Mouse (Mus musculus) stomach, embryonic 14.5 days (tissue): ENCODE data around the gene Ralgapb. TPM values are rescaled to one million over a fixed set of nuclear protein-coding genes. Genes with fewer than 3 reads are reported as not detected.

ENCODE experiments used
- ATAC-seq: fragments of 200-750 bp; cut with Nextera tagmentation; 2 replicates; pipeline ENCODE4 v1.8.0; 2017; ENCODE audit warnings: low read depth, moderate TSS enrichment; ENCODE audit not compliant: insufficient number of reproducible peaks, insufficient read depth, low FRiP score
- H3K27ac ChIP-seq: fragments of 300-500 bp; sonication (generic); 2 replicates; pipeline ENCODE4 v1.5.1; 2014; ENCODE audit warnings: mild to moderate bottlenecking, low read length, moderate library complexity, mixed read lengths
- H3K27me3 ChIP-seq: fragments of 300-500 bp; sonication (generic); 2 replicates; pipeline ENCODE4 v1.6.1; 2014; ENCODE audit warnings: low read length, control low read depth, mixed read lengths; ENCODE audit not compliant: control insufficient read depth, insufficient read depth
- H3K36me3 ChIP-seq: fragments of 300-500 bp; sonication (generic); 2 replicates; pipeline ENCODE4 v1.6.1; 2014; ENCODE audit warnings: mild to moderate bottlenecking, control low read depth, low read length, moderate library complexity, mixed read lengths; ENCODE audit not compliant: control insufficient read depth, insufficient read depth
- H3K4me1 ChIP-seq: fragments of 300-500 bp; sonication (generic); 2 replicates; pipeline ENCODE4 v1.6.1; 2014; ENCODE audit warnings: low read length, control low read depth, mixed read lengths; ENCODE audit not compliant: control insufficient read depth, insufficient read depth
- H3K4me2 ChIP-seq: fragments of 300-500 bp; sonication (generic); replicated peaks from 2 replicates; pipeline ENCODE4 v1.6.1; 2014; ENCODE audit warnings: low read depth, low read length, control low read depth
- H3K4me3 ChIP-seq: fragments of 300-500 bp; sonication (generic); 2 replicates; pipeline ENCODE4 v1.5.1; 2014; ENCODE audit warnings: low read depth, low read length, control low read depth
- H3K9ac ChIP-seq: fragments of 300-500 bp; sonication (generic); replicated peaks from 2 replicates; pipeline ENCODE4 v1.6.1; 2014; ENCODE audit warnings: low read depth, mild to moderate bottlenecking, control low read depth, low read length, moderate library complexity, mixed read lengths
- H3K9me3 ChIP-seq: fragments of 300-500 bp; sonication (generic); 2 replicates; pipeline ENCODE4 v1.6.1; 2016; ENCODE audit warnings: low read depth, low read length, control low read depth; ENCODE audit not compliant: control insufficient read depth
- WGBS: fragments of 180-500 bp; shearing (Covaris S2); extraction: QIAGEN DNeasy Blood & Tissue Kit; methylation state at CpG from one replicate; pipeline ENCODE4 v1.1.7; 2014; 5-methylcytosine and 5-hydroxymethylcytosine counted together
- polyA plus RNA-seq: library from polyadenylated mRNA; unstranded; fragments of >200 nt; fragmentation: Nextera tagmentation; extraction: Ambion mirVana; gene quantifications from 2 replicates; pipeline ENCODE4 v1.2.1, GENCODE M21; 2014

The Ralgapb gene
- polyA plus RNA-seq, 1 experiment from 2014 or later: 26.8 TPM

DNA sequence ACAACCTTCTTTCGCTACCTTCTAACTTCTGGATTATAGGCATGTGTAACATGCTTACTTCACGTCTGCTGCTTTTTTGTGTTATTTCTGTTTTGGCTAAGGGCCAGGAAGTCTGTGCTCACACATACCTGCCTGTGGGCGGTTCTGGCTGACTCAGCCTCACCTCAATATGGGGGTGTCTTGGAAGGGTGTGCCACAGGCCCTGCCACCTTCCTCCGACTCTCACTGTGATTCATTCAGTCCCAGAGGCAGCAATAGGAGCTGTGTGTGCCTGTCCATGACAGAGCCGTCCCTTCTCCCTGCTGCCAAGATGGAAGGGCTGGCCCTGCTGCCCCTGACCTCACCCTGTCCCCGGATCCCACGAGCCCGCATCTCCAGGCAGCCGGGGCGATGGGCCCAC is 102.9 kb downstream of the Ralgapb start, which contains the start of gene Arhgap40:
Gene Arhgap40, plus strand, starts transcription at position 269 of the 400 bp plus-strand sequence.
- no peaks in the 10 kb centered on the region for H3K9me3 ChIP-seq
- ATAC-seq: no peak
- 76% methylated on average over 10 of the region's 10 CpGs for WGBS

DNA sequence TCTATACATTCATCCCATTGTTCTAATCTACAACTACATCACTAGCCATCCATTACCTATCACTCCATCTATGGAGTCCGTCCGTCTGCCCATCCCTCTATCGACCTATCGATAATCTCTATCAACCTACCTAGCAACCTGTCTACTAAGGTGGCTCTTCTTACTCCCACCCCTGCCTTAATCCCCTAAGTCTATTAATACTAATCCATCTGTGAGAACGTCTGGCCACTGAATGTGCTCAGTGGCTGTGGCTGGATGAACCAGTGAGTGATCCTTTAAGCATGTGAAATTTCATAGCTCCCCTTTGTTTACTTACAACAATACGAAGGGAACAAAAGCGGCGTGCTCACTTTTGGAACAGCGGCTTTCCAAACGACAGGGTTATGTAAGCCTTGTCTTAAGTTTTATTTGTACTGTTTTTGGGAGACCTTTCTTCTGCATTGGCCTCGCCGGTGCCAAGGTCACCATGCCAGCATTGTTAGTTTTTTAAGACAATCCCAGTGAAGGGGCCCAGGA is 104.2 kb downstream of the Ralgapb start:
- H3K27ac ChIP-seq: no peak overlapping the region
- ATAC-seq: no peak
- WGBS: 65% methylated on average over 12 of the region's 12 CpGs

More for the DNA sequence above, 102.9 kb downstream of the Ralgapb start, which contains the start of gene Arhgap40:
- H3K4me1 ChIP-seq: no peaks in the 10 kb centered on the region
- H3K27ac ChIP-seq: no peak within 1 kb of the TSS
- H3K4me2 ChIP-seq: no peak within 1 kb of the TSS
- H3K4me3 ChIP-seq: no peak within 1 kb of the TSS
- no peaks in the 10 kb centered on the region for H3K27me3 ChIP-seq
- H3K36me3 ChIP-seq: no peaks in the 10 kb centered on the region
- no peak within 1 kb of the TSS for H3K9ac ChIP-seq

GRCm38 (mm10) chr2:158518583-158518982 is 108.9 kb downstream of the Ralgapb start:
- Histone ChIP-seq H3K4me3 (no peak overlapping the region), H3K27ac (no peak overlapping the region), H3K36me3 (no peaks in the 10 kb centered on the region), H3K9me3 (no peaks in the 10 kb centered on the region), H3K4me1 (no peaks in the 10 kb centered on the region), H3K9ac (no peak overlapping the region), H3K4me2 (no peak overlapping the region), H3K27me3 (no peaks in the 10 kb centered on the region)
- 55% methylated on average over 6 of the region's 6 CpGs for WGBS
- ATAC-seq: no peak

More for the DNA sequence above, 104.2 kb downstream of the Ralgapb start:
- Histone ChIP-seq H3K9me3 (no peaks in the 10 kb centered on the region), H3K4me2 (no peak overlapping the region), H3K27me3 (no peaks in the 10 kb centered on the region), H3K36me3 (no peaks in the 10 kb centered on the region), H3K4me3 (no peak overlapping the region), H3K9ac (no peak overlapping the region), H3K4me1 (no peaks in the 10 kb centered on the region)

DNA sequence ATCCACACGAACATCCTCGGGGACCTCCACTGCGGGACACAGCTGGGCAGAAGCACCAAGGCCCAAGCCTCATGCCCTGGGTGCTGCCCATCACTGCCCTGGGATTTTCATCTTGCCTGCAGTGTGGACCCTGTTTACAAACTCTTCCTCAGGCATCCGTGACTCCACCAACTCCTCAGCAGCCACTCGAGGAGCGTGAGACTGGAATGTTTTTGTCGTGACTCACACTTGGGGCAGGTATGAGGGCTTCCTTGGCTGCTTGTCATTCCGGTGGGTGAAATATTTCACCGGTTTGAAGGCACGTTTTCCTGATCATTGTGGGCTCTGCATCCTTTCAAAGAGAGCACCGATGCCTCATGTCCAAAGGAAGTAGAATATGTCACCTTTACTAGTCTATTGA is 109.4 kb downstream of the Ralgapb start:
- H3K4me3 ChIP-seq: no peak overlapping the region
- H3K27me3 ChIP-seq: no peaks in the 10 kb centered on the region
- no peaks in the 10 kb centered on the region for H3K36me3 ChIP-seq
- ATAC-seq: no peak
- no peak overlapping the region for H3K9ac ChIP-seq
- H3K9me3 ChIP-seq: no peaks in the 10 kb centered on the region
- H3K4me2 ChIP-seq: no peak overlapping the region
- H3K4me1 ChIP-seq: no peaks in the 10 kb centered on the region
- WGBS: 57% methylated on average over 11 of the region's 11 CpGs
- H3K27ac ChIP-seq: no peak overlapping the region

DNA sequence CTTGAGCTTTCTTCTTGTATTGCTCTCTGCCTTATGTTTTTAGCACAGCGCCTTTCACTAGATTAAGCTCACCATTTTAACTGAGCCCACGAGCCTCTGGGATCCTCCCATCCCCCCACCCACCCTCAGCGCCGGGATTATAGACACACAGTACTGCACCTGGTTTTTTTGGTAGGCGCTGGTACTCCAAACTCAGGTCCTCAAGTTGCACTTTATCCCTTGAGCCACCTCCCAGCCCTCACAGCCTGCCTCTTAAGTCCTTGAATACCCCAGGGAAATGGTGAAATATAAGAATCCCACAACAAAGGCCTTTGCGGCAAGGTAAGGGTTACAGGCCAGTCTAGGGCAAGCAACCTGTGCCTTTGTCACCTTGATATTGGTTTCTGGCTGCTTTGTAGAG is 110.2 kb downstream of the Ralgapb start:
- H3K4me1 ChIP-seq: no peaks in the 10 kb centered on the region
- 83% methylated on average over 6 of the region's 6 CpGs for WGBS
- no peaks in the 10 kb centered on the region for H3K36me3 ChIP-seq
- H3K4me3 ChIP-seq: no peak overlapping the region
- H3K9me3 ChIP-seq: no peaks in the 10 kb centered on the region
- no peak for ATAC-seq
- no peak overlapping the region for H3K9ac ChIP-seq
- no peak overlapping the region for H3K4me2 ChIP-seq
- no peaks in the 10 kb centered on the region for H3K27me3 ChIP-seq
- no peak overlapping the region for H3K27ac ChIP-seq

GRCm38 (mm10) chr2:158523060-158523459 is 113.4 kb downstream of the Ralgapb start:
- no peaks in the 10 kb centered on the region for H3K9me3 ChIP-seq
- 74% methylated on average over 8 of the region's 8 CpGs for WGBS
- no peaks in the 10 kb centered on the region for H3K36me3 ChIP-seq
- no peak for ATAC-seq
- no peaks in the 10 kb centered on the region for H3K4me1 ChIP-seq
- no peak overlapping the region for H3K4me2 ChIP-seq
- no peak overlapping the region for H3K4me3 ChIP-seq
- H3K27ac ChIP-seq: no peak overlapping the region
- H3K9ac ChIP-seq: no peak overlapping the region
- H3K27me3 ChIP-seq: no peaks in the 10 kb centered on the region

DNA sequence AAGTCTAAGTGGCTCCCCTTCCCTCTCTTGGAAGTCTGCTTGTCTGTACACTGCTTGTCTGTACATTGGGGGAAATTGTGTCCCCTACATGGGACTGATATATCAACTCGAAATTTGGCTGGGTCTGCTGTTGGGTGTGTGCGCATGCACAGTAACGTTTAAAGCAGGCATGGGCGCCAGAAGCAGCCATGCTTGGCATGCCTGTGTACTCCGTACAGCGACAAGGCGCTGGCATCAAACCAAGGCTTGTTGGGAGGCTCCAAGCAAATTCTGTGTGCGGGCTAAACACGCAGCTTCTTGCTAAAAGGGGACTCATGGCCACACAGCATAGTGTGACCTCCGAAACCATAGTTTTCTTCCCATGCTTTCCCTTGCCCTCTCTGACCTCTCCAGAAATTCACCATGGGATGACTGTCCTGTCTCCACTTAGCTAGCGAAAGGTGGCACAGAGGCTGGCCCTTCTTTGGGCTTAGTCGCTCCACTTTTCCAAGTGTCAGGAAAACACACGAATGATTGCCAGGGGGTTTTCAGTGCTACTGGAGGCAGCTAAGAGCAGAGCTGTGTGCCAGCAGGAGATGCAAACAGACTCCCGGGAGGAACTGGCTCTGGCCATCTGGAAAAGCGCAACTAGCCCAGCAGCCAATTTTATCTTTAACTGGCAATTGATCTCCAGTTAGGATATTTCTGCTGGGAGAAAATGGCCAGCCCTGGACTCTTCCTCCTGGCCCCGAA is 114.6 kb downstream of the Ralgapb start:
- Histone ChIP-seq H3K27ac (no peak overlapping the region), H3K4me3 (no peak overlapping the region), H3K9ac (no peak overlapping the region), H3K27me3 (no peaks in the 10 kb centered on the region), H3K4me2 (no peak overlapping the region), H3K9me3 (no peaks in the 10 kb centered on the region), H3K4me1 (no peaks in the 10 kb centered on the region), H3K36me3 (no peaks in the 10 kb centered on the region)
- ATAC-seq: no peak
- 84% methylated on average over 16 of the region's 16 CpGs for WGBS

GRCm38 (mm10) chr2:158534090-158534489 is 124.4 kb downstream of the Ralgapb start:
- no peak overlapping the region for H3K9ac ChIP-seq
- no peaks in the 10 kb centered on the region for H3K4me1 ChIP-seq
- 3% methylated on average over 4 of the region's 4 CpGs for WGBS
- H3K27ac ChIP-seq: no peak overlapping the region
- no peak overlapping the region for H3K4me2 ChIP-seq
- no peak overlapping the region for H3K4me3 ChIP-seq
- no peaks in the 10 kb centered on the region for H3K9me3 ChIP-seq
- no peaks in the 10 kb centered on the region for H3K27me3 ChIP-seq
- no peak for ATAC-seq
- H3K36me3 ChIP-seq: no peaks in the 10 kb centered on the region
